ENCODE assay signal across 18 mouse cellular contexts in genomic region chr3:17582487-17582886, GRCm38 (mm10).
A peak's percentile ranks its signal among the peaks of the same experiment; 100 is the strongest.
DNase-seq lines count a peak whose midpoint lies in the region; ATAC-seq lines count a peak whose summit lies in the region.
"Had no signal": no experiment of that assay in that cellular context is flagged by ENCODE, and none has a peak within 500 bp of the region (broad histone marks: within the 10 kb centered on the region; RNA-seq: fewer than 3 reads in every experiment).

No protein-coding gene starts in this region.

- H3K4me2 ChIP-seq in midbrain, embryonic 12.5 days (replicated peaks), result 0 out of 2 replicates have a peak overlapping the region, but pooled peaks have one; percentile 21

- 57% methylated on average over 9 of the region's 9 CpGs for WGBS in hindbrain, embryonic 10.5 days
- WGBS in midbrain, embryonic 12.5 days, result 27% methylated on average over 9 of the region's 9 CpGs

- H3K27ac ChIP-seq in hindbrain, embryonic 10.5 days, result peak overlapping the region; percentile 69
- H3K27ac ChIP-seq in midbrain, embryonic 12.5 days (replicated peaks), result peak overlapping the region; percentile 84
- H3K27ac ChIP-seq: heart, embryonic 10.5 days; liver, embryonic 14.5 days; macrophage; stomach, postnatal 0 days had no signal

- H3K9ac ChIP-seq in midbrain, embryonic 12.5 days (replicated peaks), result no peak overlapping the region
- H3K9ac ChIP-seq: liver, embryonic 14.5 days had no signal

- ATAC-seq in midbrain, embryonic 12.5 days (ENCODE audit: low FRiP score, low read depth), result peak; percentile 74

- H3K36me3 ChIP-seq in hindbrain, embryonic 10.5 days, result no peaks in the 10 kb centered on the region
- no peaks in the 10 kb centered on the region for H3K36me3 ChIP-seq in midbrain, embryonic 12.5 days
- H3K36me3 ChIP-seq: G1E; heart, embryonic 10.5 days had no signal

- H3K9me3 ChIP-seq in hindbrain, embryonic 10.5 days, result no peaks in the 10 kb centered on the region
- H3K9me3 ChIP-seq in midbrain, embryonic 12.5 days, result no peaks in the 10 kb centered on the region
- H3K9me3 ChIP-seq: G1E; heart, embryonic 10.5 days had no signal

- no peaks in the 10 kb centered on the region for H3K4me1 ChIP-seq in hindbrain, embryonic 10.5 days (replicated peaks)
- H3K4me1 ChIP-seq in midbrain, embryonic 12.5 days, result no peaks in the 10 kb centered on the region; the same call in 1 of the 2 replicates
- H3K4me1 ChIP-seq: heart, embryonic 10.5 days had no signal

- H3K4me3 ChIP-seq in hindbrain, embryonic 10.5 days, result no peak overlapping the region
- H3K4me3 ChIP-seq in midbrain, embryonic 12.5 days, result no peak overlapping the region
- H3K4me3 ChIP-seq: heart, embryonic 10.5 days had no signal

- intact Hi-C loops in left cerebral cortex, postnatal 4 days (cut with DNase I), result no loop called here

- peak; percentile 6 for DNase-seq in right cerebral cortex, postnatal 4 days
- no peak for DNase-seq in right cerebral cortex, adult 18-20 months
- no peak for DNase-seq in hindbrain, embryonic 10.5 days (ENCODE audit: low spot score)
- no peak for DNase-seq in left cerebral cortex, postnatal 4 days
- no peak for DNase-seq in kidney, adult 11 months
- no peak for DNase-seq in cerebellum, adult 11 months
- DNase-seq in left cerebral cortex, adult 11 months (ENCODE audit: low spot score), result no peak
- DNase-seq: adrenal gland, adult 8-10 months; gastrocnemius, postnatal 10 days; kidney, adult 18-20 months; kidney, postnatal 36 days; thymus, postnatal 36 days had no signal

- no peaks in the 10 kb centered on the region for H3K27me3 ChIP-seq in hindbrain, embryonic 10.5 days (ENCODE audit: insufficient read depth, poor library complexity, severe bottlenecking)
- no peaks in the 10 kb centered on the region for H3K27me3 ChIP-seq in midbrain, embryonic 12.5 days
